Mouse (Mus musculus): ENCODE results near the gene Chil1. TPM values are rescaled to one million over a fixed set of nuclear protein-coding genes. Genes with fewer than 3 reads are reported as not detected.

Chil1 gene
- polyA plus RNA-seq, 1 experiment, result not detected

GRCm38 (mm10) chr1:134152626-134153590 is 29.1 kb upstream of the Chil1 start:
- WGBS, result 89% methylated on average over 21 of the region's 21 CpGs
- Histone ChIP-seq H3K4me1 (ENCODE audit: control insufficient read depth, insufficient read depth, low read length) (no peaks in the 10 kb centered on the region), H3K4me3 (ENCODE audit: insufficient read depth, low read depth, low read length) (no peak overlapping the region), H3K27ac (ENCODE audit: insufficient read depth, low read depth, low read length) (no peak overlapping the region)
- no peak for TF ChIP-seq POLR2A (IDR thresholded peaks at IDR 0.05; ENCODE audit: insufficient read depth, low read depth, low read length)
- TF ChIP-seq CTCF (IDR thresholded peaks at IDR 0.05; ENCODE audit: insufficient read depth, low read depth, low read length), result no peak

GRCm38 (mm10) chr1:134154121-134154520 is 27.9 kb upstream of the Chil1 start:
- Histone ChIP-seq H3K4me3 (ENCODE audit: insufficient read depth, low read depth, low read length) (no peak overlapping the region), H3K4me1 (ENCODE audit: control insufficient read depth, insufficient read depth, low read length) (no peaks in the 10 kb centered on the region), H3K27ac (ENCODE audit: insufficient read depth, low read depth, low read length) (no peak overlapping the region)
- TF ChIP-seq POLR2A (IDR thresholded peaks at IDR 0.05; ENCODE audit: insufficient read depth, low read depth, low read length) (no peak), CTCF (IDR thresholded peaks at IDR 0.05; ENCODE audit: insufficient read depth, low read depth, low read length) (no peak)
- 99% methylated on average over 3 of the region's 3 CpGs for WGBS

GRCm38 (mm10) chr1:134154655-134155054 is 27.3 kb upstream of the Chil1 start:
- Histone ChIP-seq H3K4me1 (ENCODE audit: control insufficient read depth, insufficient read depth, low read length) (no peaks in the 10 kb centered on the region), H3K4me3 (ENCODE audit: insufficient read depth, low read depth, low read length) (no peak overlapping the region), H3K27ac (ENCODE audit: insufficient read depth, low read depth, low read length) (no peak overlapping the region)
- no peak for TF ChIP-seq POLR2A (IDR thresholded peaks at IDR 0.05; ENCODE audit: insufficient read depth, low read depth, low read length)
- TF ChIP-seq CTCF (IDR thresholded peaks at IDR 0.05; ENCODE audit: insufficient read depth, low read depth, low read length), result no peak
- WGBS, result 68% methylated on average over 3 of the region's 3 CpGs

GRCm38 (mm10) chr1:134160404-134160803 is 21.6 kb upstream of the Chil1 start:
- TF ChIP-seq POLR2A (IDR thresholded peaks at IDR 0.05; ENCODE audit: insufficient read depth, low read depth, low read length), result no peak
- TF ChIP-seq CTCF (IDR thresholded peaks at IDR 0.05; ENCODE audit: insufficient read depth, low read depth, low read length), result no peak
- peaks cover 2% of the 10 kb centered on the region; the same call in 1 of the 2 replicates for H3K4me1 ChIP-seq (ENCODE audit: control insufficient read depth, insufficient read depth, low read length)
- H3K27ac ChIP-seq (ENCODE audit: insufficient read depth, low read depth, low read length), result no peak overlapping the region
- WGBS, result 92% methylated on average over 3 of the region's 3 CpGs
- H3K4me3 ChIP-seq (ENCODE audit: insufficient read depth, low read depth, low read length), result no peak overlapping the region

GRCm38 (mm10) chr1:134161399-134161798 is 20.6 kb upstream of the Chil1 start:
- Histone ChIP-seq H3K4me1 (ENCODE audit: control insufficient read depth, insufficient read depth, low read length) (peaks cover 2% of the 10 kb centered on the region; the same call in 1 of the 2 replicates), H3K27ac (ENCODE audit: insufficient read depth, low read depth, low read length) (no peak overlapping the region), H3K4me3 (ENCODE audit: insufficient read depth, low read depth, low read length) (no peak overlapping the region)
- TF ChIP-seq POLR2A (IDR thresholded peaks at IDR 0.05; ENCODE audit: insufficient read depth, low read depth, low read length), result no peak
- TF ChIP-seq CTCF (IDR thresholded peaks at IDR 0.05; ENCODE audit: insufficient read depth, low read depth, low read length), result no peak
- WGBS, result 83% methylated on average over 6 of the region's 6 CpGs

GRCm38 (mm10) chr1:134162510-134163225 is 19.3 kb upstream of the Chil1 start:
- Histone ChIP-seq H3K27ac (ENCODE audit: insufficient read depth, low read depth, low read length) (no peak overlapping the region), H3K4me3 (ENCODE audit: insufficient read depth, low read depth, low read length) (no peak overlapping the region), H3K4me1 (ENCODE audit: control insufficient read depth, insufficient read depth, low read length) (peaks cover 4% of the 10 kb centered on the region; the same call in 1 of the 2 replicates)
- 89% methylated on average over 6 of the region's 6 CpGs for WGBS
- no peak for TF ChIP-seq CTCF (IDR thresholded peaks at IDR 0.05; ENCODE audit: insufficient read depth, low read depth, low read length)
- no peak for TF ChIP-seq POLR2A (IDR thresholded peaks at IDR 0.05; ENCODE audit: insufficient read depth, low read depth, low read length)

- peaks cover 9% of the 10 kb centered on the region; the same call in 1 of the 2 replicates for H3K4me1 ChIP-seq (ENCODE audit: control insufficient read depth, insufficient read depth, low read length)
Measured at GRCm38 (mm10) chr1:134163476-134163875, 18.5 kb upstream of the Chil1 start.

GRCm38 (mm10) chr1:134164454-134164853 is 17.5 kb upstream of the Chil1 start:
- WGBS, result 72% methylated on average over 4 of the region's 4 CpGs
- Histone ChIP-seq H3K27ac (ENCODE audit: insufficient read depth, low read depth, low read length) (no peak overlapping the region), H3K4me1 (ENCODE audit: control insufficient read depth, insufficient read depth, low read length) (peaks cover 9% of the 10 kb centered on the region; the same call in 1 of the 2 replicates), H3K4me3 (ENCODE audit: insufficient read depth, low read depth, low read length) (no peak overlapping the region)
- TF ChIP-seq CTCF (IDR thresholded peaks at IDR 0.05; ENCODE audit: insufficient read depth, low read depth, low read length) (no peak), POLR2A (IDR thresholded peaks at IDR 0.05; ENCODE audit: insufficient read depth, low read depth, low read length) (no peak)

More at GRCm38 (mm10) chr1:134163476-134163875, 18.5 kb upstream of the Chil1 start:
- no peak for TF ChIP-seq CTCF (IDR thresholded peaks at IDR 0.05; ENCODE audit: insufficient read depth, low read depth, low read length)
- no peak for TF ChIP-seq POLR2A (IDR thresholded peaks at IDR 0.05; ENCODE audit: insufficient read depth, low read depth, low read length)
- no peak overlapping the region for H3K4me3 ChIP-seq (ENCODE audit: insufficient read depth, low read depth, low read length)
- H3K27ac ChIP-seq (ENCODE audit: insufficient read depth, low read depth, low read length), result no peak overlapping the region
- 94% methylated on average over 7 of the region's 7 CpGs for WGBS

Measured in olfactory bulb, adult 2 months (tissue).